Mouse (Mus musculus) cerebellum, adult 8-10 months (tissue): ENCODE measurements around the gene Otop3.
"Not testable (repeated sequence)": the region's sequence is repeated elsewhere in the genome, so short reads cannot be mapped to it uniquely, and the experiment has no call there.

ENCODE experiments used
- DNase-seq: peaks from one replicate; pipeline ENCODE4 v3.0.0; 2022

The Otop3 gene

GRCm38 (mm10) chr11:115367395-115367944 lies 32.9 kb downstream of the Otop3 start, which contains the start of gene Hid1:
Gene Hid1 (minus strand): TSS chr11:115367756.
- peak; percentile 90 for DNase-seq

GRCm38 (mm10) chr11:115370368-115370767 lies 35.8 kb downstream of the Otop3 start:
- no peak for DNase-seq

- DNase-seq = no peak
These were observed 36.8 kb downstream of the Otop3 start for GRCm38 (mm10) chr11:115371354-115371753.

GRCm38 (mm10) chr11:115372015-115372414 lies 37.5 kb downstream of the Otop3 start:
- DNase-seq = no peak

GRCm38 (mm10) chr11:115372737-115373136 lies 38.2 kb downstream of the Otop3 start:
- no peak for DNase-seq

GRCm38 (mm10) chr11:115373805-115374694 lies 39.5 kb downstream of the Otop3 start:
- peak; percentile 82 for DNase-seq

GRCm38 (mm10) chr11:115374695-115375425 lies 40.3 kb downstream of the Otop3 start:
- no peak for DNase-seq

GRCm38 (mm10) chr11:115376722-115377121 lies 42.2 kb downstream of the Otop3 start:
- DNase-seq = no peak

GRCm38 (mm10) chr11:115377254-115377653 lies 42.7 kb downstream of the Otop3 start:
- no peak for DNase-seq

- DNase-seq = no peak
These were observed 43.3 kb downstream of the Otop3 start for GRCm38 (mm10) chr11:115377854-115378253.

GRCm38 (mm10) chr11:115381276-115381675 lies 46.7 kb downstream of the Otop3 start:
- no peak for DNase-seq

- peak; percentile 92 for DNase-seq
These were observed 47.4 kb downstream of the Otop3 start, which contains the start of gene Cdr2l for GRCm38 (mm10) chr11:115381743-115382539. Gene Cdr2l (plus strand): TSS chr11:115381916.

- DNase-seq = no peak
These were observed 48.4 kb downstream of the Otop3 start for GRCm38 (mm10) chr11:115382891-115383290.

- DNase-seq = no peak
These were observed 49.4 kb downstream of the Otop3 start for GRCm38 (mm10) chr11:115383701-115384474.

- DNase-seq = no peak
These were observed 50.1 kb downstream of the Otop3 start for GRCm38 (mm10) chr11:115384587-115384986.

GRCm38 (mm10) chr11:115386859-115387258 lies 52.3 kb downstream of the Otop3 start:
- not testable (repeated sequence) for DNase-seq

GRCm38 (mm10) chr11:115391358-115391757 lies 56.8 kb downstream of the Otop3 start:
- no peak for DNase-seq

- peak; percentile 76 for DNase-seq
These were observed 59.3 kb downstream of the Otop3 start for GRCm38 (mm10) chr11:115393721-115394325.
